Mouse (Mus musculus) frontal cortex, postnatal 25 days (tissue): ENCODE measurements at regions not wholly inside any gene's neighbourhood (a gene's known extent, or its start where the extent isn't known, plus 50 kb on each side); places are given as distances from the start of the nearest gene placed in this dataset.

Experiments used
- DNase-seq, 2 experiments: peaks; one replicate each; pipeline ENCODE4 v3.0.0; 2022; ENCODE audit warnings: low spot score in 2 of 2

DNA sequence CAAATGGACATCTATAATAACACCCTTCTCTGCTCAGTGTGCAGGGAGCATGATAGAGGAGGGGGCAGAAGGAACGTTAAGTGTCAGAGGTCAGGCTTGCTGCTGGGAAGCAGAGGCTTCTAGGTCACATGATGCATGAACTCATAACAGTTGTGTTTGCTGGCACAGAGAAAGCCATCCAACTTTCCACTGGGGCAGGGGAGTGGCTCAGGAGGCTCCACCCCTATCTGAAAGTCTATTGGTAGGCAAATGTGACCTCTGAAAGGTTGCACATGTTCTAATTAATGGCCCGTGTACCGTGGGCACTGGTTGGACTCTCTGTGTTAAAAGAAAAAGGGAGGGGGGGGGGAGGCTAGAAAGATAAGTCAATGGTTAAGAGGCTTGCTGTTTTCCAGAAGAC is 224.6 kb downstream of the Slc16a7 start:
- DNase-seq: no peak

DNA sequence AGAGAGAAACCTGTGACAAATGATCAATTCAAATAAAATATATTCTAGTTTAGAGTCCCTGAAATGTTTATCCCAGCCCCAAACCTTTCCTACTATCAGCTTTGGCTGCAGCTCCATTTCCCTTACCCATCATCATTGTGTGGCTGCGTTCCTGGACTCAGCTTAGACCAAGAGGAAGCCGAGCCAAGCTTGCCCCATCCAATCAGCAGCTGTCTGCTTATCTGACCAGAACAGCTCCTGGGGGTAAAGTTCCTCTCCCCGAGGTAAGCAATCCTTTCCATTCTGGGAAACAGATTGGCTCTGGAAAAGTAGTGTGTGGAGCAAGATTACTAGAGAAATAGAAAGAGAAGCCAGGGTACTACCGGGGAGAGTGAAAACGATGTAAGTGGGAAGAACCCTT is 228.2 kb downstream of the Slc16a7 start:
- no peak for DNase-seq

GRCm38 (mm10) chr10:125148753-125149152 is 240.5 kb downstream of the Slc16a7 start:
- DNase-seq: no peak

- no peak for DNase-seq
Observed at GRCm38 (mm10) chr10:125147239-125147782, 242.0 kb downstream of the Slc16a7 start.

DNA sequence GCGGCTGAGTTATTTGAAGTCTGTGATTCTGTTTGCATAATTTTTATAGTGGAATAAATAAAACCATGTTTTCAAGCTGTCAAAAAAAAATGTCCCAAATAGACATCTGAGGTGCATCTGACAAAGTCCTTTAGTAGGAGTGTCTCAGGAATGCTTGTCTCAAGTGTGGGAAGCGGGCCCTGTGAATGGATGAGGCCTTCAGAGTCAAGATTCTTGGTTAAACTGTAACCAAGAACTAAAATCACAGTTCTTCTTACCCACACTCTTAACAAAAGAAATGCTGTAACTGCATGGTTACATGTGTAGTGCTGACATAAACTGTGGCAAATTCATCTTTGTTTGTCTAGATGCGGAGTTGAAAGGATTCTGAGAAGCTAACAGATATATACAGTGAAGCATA is 242.9 kb downstream of the Slc16a7 start:
- DNase-seq: no peak

DNA sequence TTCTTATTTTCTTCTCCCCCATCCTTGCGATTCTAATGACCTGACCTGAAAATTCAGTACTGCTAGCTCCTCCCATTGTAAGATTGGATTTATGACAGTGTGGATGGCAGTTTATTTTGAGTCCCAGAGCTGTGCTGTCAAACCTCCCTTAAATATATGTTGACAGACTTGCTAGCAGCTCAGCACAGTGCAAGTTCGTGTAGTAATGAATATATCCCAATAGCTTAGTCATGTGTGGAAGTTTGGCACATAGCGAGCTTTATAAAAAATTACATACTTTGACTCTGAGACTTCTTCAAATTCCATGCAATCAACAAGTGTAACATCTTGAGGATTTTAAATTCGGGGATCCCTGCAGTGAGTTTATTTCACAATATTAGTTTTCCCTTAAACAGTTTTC is 243.5 kb downstream of the Slc16a7 start:
- no peak for DNase-seq

- DNase-seq: peak; percentile 4 to 24
Observed at GRCm38 (mm10) chr10:125121762-125122161, 267.5 kb downstream of the Slc16a7 start.

GRCm38 (mm10) chr10:125114318-125114717 is 274.9 kb downstream of the Slc16a7 start:
- no peak for DNase-seq

DNA sequence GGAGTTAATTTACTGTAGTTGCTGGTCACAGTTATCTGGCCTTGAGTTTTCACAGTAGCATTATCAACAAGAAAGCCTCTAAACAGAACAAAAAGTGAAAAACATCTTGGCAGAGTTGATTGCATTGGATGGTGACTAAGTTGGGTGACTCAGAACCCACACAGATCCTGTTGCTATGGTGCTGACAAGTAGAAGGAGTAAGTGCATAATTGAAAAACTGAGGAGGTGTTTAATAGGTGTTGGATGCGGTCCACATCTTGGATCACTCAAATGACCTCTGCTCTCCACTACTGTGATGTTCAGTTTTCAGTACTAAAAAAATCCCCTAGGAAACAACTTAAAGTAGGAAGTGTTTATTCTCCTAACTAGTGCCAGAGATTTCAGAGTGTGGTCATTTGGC is 280.3 kb downstream of the Slc16a7 start:
- DNase-seq: no peak

DNA sequence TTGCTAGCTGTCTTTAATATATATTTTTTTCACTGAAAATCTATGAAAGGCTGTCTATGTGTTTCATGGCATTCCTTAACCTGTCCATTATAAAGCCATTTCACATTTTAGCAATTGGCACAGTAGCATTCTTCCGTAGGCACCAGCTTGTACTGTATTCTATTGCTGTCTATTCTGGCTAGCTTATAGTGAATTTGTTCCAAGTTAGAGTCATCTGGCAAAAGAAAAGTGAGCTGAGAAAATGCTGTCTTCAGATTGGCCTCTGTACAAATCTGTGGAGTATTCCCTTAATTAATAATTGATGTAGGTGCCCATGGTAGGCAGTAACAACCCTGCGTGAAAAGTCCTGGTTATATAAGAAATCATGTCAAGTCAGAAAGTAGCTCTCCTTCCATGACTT is 304.3 kb downstream of the Slc16a7 start:
- DNase-seq: no peak

DNA sequence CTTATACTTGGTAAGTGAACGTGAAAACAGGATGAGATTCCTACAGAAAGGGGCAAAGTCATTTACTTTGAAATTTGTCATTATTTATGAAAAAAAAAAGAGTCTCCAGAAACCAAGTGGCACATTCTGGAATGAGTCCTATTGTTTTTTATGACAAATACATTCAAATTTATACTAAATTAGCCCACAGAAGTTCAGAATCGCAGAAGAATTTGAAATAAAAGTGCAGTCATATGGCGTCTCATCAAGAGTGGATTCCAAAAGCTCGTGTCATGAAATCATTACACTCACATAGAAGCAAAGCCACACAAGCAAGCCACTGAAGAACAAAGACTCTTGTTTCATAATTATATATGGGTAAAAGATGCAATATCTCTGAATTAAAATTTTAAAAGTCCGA is 316.9 kb downstream of the Slc16a7 start:
- no peak for DNase-seq

- no peak for DNase-seq
Observed at GRCm38 (mm10) chr10:125070246-125070645, 319.0 kb downstream of the Slc16a7 start.

DNA sequence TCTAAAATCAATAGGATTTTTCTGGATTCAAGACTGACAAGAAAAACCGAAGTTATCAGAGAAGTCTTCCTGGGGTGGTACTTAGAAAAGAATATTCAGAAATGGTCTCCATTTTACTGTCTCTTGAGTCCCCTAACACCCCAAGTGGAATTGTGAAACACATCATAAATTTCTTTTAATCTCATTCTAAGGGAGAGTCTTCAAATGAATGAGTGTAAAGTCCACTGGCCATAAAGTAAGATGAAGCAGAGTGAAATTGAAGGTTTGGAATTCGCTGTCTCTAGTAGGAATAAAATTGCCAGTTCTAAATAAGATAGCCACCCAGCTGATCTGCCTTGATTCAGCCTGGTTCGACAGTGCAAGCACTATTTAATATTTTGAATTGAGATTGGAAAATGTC is 350.0 kb downstream of the Slc16a7 start:
- no peak for DNase-seq

DNA sequence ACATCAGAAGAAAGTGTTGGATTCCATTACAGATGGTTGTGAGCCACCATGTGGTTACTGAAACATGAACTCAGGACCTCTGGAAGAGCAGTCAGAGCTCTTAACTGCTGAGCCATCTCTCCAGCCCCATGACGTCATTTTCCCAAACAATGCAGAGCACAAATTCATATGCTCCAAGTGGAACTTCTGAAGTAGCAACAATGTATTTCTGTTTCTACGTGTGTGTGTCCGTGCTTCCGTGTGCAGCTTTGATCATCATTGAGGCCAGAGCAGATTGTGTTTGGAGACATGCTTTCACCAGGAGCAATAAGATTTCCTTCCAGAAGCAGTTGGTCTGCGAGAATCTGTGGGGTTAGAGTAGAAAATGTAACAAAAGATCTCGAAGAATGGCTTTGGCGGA is 353.6 kb downstream of the Slc16a7 start:
- no peak for DNase-seq

- no peak for DNase-seq
Observed at GRCm38 (mm10) chr10:125028347-125028746, 360.9 kb downstream of the Slc16a7 start.

GRCm38 (mm10) chr10:125026851-125027250 is 362.4 kb downstream of the Slc16a7 start:
- no peak for DNase-seq
